Mouse (Mus musculus) kidney, adult 2 months (tissue): Measurements from ENCODE around the gene Ttll5.

ENCODE experiments used
- CTCF ChIP-seq: fragments of 200-500 bp; conservative IDR thresholded peaks from 2 replicates; pipeline ENCODE4 v1.5.1; 2011; ENCODE audit warnings: low read depth, mild to moderate bottlenecking, control low read depth, low read length, moderate library complexity, mixed read lengths; ENCODE audit not compliant: insufficient read depth, insufficient read length
- POLR2A ChIP-seq: fragments of 200-500 bp; IDR thresholded peaks from one replicate; pipeline ENCODE4 v1.6.1; 2011; ENCODE audit warnings: low read depth, low read length, control low read depth

DNA sequence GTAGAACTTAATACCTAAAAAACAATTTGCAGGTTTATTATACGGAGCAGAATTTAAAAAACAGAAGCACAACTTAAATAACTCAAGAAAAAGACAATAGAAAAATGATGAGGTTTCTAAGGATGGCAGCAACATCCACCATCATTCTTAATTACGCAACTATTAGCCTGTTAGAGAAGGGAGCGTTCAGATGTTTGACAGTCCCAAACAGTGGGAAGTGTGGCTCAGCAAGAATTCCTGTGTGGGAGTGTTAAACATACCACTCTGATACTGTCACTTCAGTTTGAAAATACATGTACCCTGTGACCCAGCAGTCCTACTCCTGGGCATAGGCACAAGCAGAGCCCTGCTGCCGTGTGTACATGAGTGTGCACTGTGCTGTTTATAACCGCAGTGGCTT is 112.9 kb downstream of the Ttll5 start:
- TF ChIP-seq CTCF (no peak), POLR2A (no peak)
